Mouse (Mus musculus): ENCODE data around the gene Fgfr3.

Gene Fgfr3

GRCm38 (mm10) chr5:33721541-33722265 is at the start of gene Fgfr3:
Fgfr3 (plus strand) TSS chr5:33721674.
- no peak for DNase-seq (ENCODE audit: low read depth in 1 of 2, low spot score in 2 of 2)

- no peak for DNase-seq (ENCODE audit: low read depth in 1 of 2, low spot score in 2 of 2)
Observed at GRCm38 (mm10) chr5:33674439-33674838, 47.0 kb upstream of the Fgfr3 start.

GRCm38 (mm10) chr5:33675964-33676363 is 45.5 kb upstream of the Fgfr3 start:
- DNase-seq (ENCODE audit: low read depth in 1 of 2, low spot score in 2 of 2): no peak

- no peak for DNase-seq (ENCODE audit: low read depth in 1 of 2, low spot score in 2 of 2)
Observed at GRCm38 (mm10) chr5:33678244-33678643, 43.2 kb upstream of the Fgfr3 start.

- no peak for DNase-seq (ENCODE audit: low read depth in 1 of 2, low spot score in 2 of 2)
Observed at GRCm38 (mm10) chr5:33681044-33681443, 40.4 kb upstream of the Fgfr3 start.

- DNase-seq (ENCODE audit: low read depth in 1 of 2, low spot score in 2 of 2): no peak
Observed at GRCm38 (mm10) chr5:33681611-33682388, 39.7 kb upstream of the Fgfr3 start.

GRCm38 (mm10) chr5:33682963-33683362 is 38.5 kb upstream of the Fgfr3 start:
- no peak for DNase-seq (ENCODE audit: low read depth in 1 of 2, low spot score in 2 of 2)

GRCm38 (mm10) chr5:33683897-33684652 is 37.4 kb upstream of the Fgfr3 start:
- DNase-seq (ENCODE audit: low read depth in 1 of 2, low spot score in 2 of 2): no peak

GRCm38 (mm10) chr5:33684932-33685331 is 36.5 kb upstream of the Fgfr3 start:
- no peak for DNase-seq (ENCODE audit: low read depth in 1 of 2, low spot score in 2 of 2)

GRCm38 (mm10) chr5:33687142-33687541 is 34.3 kb upstream of the Fgfr3 start:
- DNase-seq (ENCODE audit: low read depth in 1 of 2, low spot score in 2 of 2): no peak

GRCm38 (mm10) chr5:33688278-33689220 is 32.9 kb upstream of the Fgfr3 start:
- DNase-seq (ENCODE audit: low read depth in 1 of 2, low spot score in 2 of 2): no peak

- no peak for DNase-seq (ENCODE audit: low read depth in 1 of 2, low spot score in 2 of 2)
Observed at GRCm38 (mm10) chr5:33689221-33689844, 32.1 kb upstream of the Fgfr3 start.

GRCm38 (mm10) chr5:33689852-33690645 is 31.4 kb upstream of the Fgfr3 start:
- no peak for DNase-seq (ENCODE audit: low read depth in 1 of 2, low spot score in 2 of 2)

- DNase-seq (ENCODE audit: low read depth in 1 of 2, low spot score in 2 of 2): no peak
Observed at GRCm38 (mm10) chr5:33692393-33692792, 29.1 kb upstream of the Fgfr3 start.

- DNase-seq (ENCODE audit: low read depth in 1 of 2, low spot score in 2 of 2): no peak
Observed at GRCm38 (mm10) chr5:33694461-33694847, 27.0 kb upstream of the Fgfr3 start.

- no peak for DNase-seq (ENCODE audit: low read depth in 1 of 2, low spot score in 2 of 2)
Observed at GRCm38 (mm10) chr5:33694848-33695717, 26.4 kb upstream of the Fgfr3 start.

GRCm38 (mm10) chr5:33695718-33696121 is 25.8 kb upstream of the Fgfr3 start:
- no peak for DNase-seq (ENCODE audit: low read depth in 1 of 2, low spot score in 2 of 2)

- DNase-seq (ENCODE audit: low read depth in 1 of 2, low spot score in 2 of 2): no peak
Observed at GRCm38 (mm10) chr5:33696430-33696829, 25.0 kb upstream of the Fgfr3 start.
